Comparison of ENCODE assay signal across 15 mouse cellular contexts in genomic region chr2:155537761-155538462, GRCm38 (mm10). TPM values are rescaled to one million over a fixed set of nuclear protein-coding genes. Genes with fewer than 3 reads are reported as not detected.
DNase-seq lines count a peak whose midpoint lies in the region; ATAC-seq and TF ChIP-seq lines count a peak whose summit lies in the region.
"Had no signal": no experiment of that assay in that cellular context is flagged by ENCODE, and none has a peak within 500 bp of the region (broad histone marks: within the 10 kb centered on the region; RNA-seq: fewer than 3 reads in every experiment).

No protein-coding gene starts in this region.

- TF ChIP-seq POLR2A in CH12.LX (IDR thresholded peaks at IDR 0.05; ENCODE audit: low read depth, low read length) = peak; percentile 53; the same call in 1 of the 2 replicates

- peak; percentile 21 for DNase-seq in kidney, postnatal 0 days (ENCODE audit: low spot score)
- DNase-seq in kidney, postnatal 25 days = no peak
- DNase-seq in CH12.LX (ENCODE audit: extremely low read depth) = peak; percentile 50
- DNase-seq in midbrain, embryonic 10.5 days (ENCODE audit: low spot score) = no peak
- DNase-seq in embryonic facial prominence, embryonic 10.5 days (ENCODE audit: low spot score) = no peak
- DNase-seq: kidney, postnatal 4 days; spleen, adult 18-20 months; thymus, adult 2 months had no signal

- H3K9ac ChIP-seq in kidney, postnatal 0 days (ENCODE audit: low read depth, low read length) = no peak overlapping the region
- H3K9ac ChIP-seq in CH12.LX (ENCODE audit: insufficient read depth, low read depth) = peak overlapping the region; percentile 82
- H3K9ac ChIP-seq: hindbrain, embryonic 15.5 days; lung, embryonic 15.5 days had no signal

- H3K36me3 ChIP-seq in kidney, postnatal 0 days (ENCODE audit: insufficient read depth, low read length) = no peaks in the 10 kb centered on the region
- H3K36me3 ChIP-seq in CH12.LX (replicated peaks in 1 of 2; ENCODE audit: control insufficient read depth in 1 of 2, insufficient read depth in 1 of 2, low read length in 1 of 2) = no peaks in the 10 kb centered on the region
- no peaks in the 10 kb centered on the region for H3K36me3 ChIP-seq in midbrain, embryonic 10.5 days
- no peaks in the 10 kb centered on the region for H3K36me3 ChIP-seq in embryonic facial prominence, embryonic 10.5 days (replicated peaks)
- H3K36me3 ChIP-seq: hindbrain, embryonic 15.5 days; lung, embryonic 15.5 days had no signal

- H3K79me2 ChIP-seq in CH12.LX (replicated peaks; ENCODE audit: control insufficient read depth, extremely low read depth, insufficient read depth, poor library complexity, severe bottlenecking) = no peaks in the 10 kb centered on the region

- H3K27me3 ChIP-seq in kidney, postnatal 0 days (ENCODE audit: insufficient read depth, low read length) = no peaks in the 10 kb centered on the region
- H3K27me3 ChIP-seq in CH12.LX (replicated peaks) = no peaks in the 10 kb centered on the region
- H3K27me3 ChIP-seq in midbrain, embryonic 10.5 days (ENCODE audit: low read depth, poor library complexity, severe bottlenecking) = no peaks in the 10 kb centered on the region
- no peaks in the 10 kb centered on the region for H3K27me3 ChIP-seq in embryonic facial prominence, embryonic 10.5 days (replicated peaks; ENCODE audit: low read depth, poor library complexity, severe bottlenecking)
- H3K27me3 ChIP-seq: hindbrain, embryonic 15.5 days; lung, embryonic 15.5 days had no signal

- TF ChIP-seq CTCF in kidney, postnatal 0 days (IDR thresholded peaks at IDR 0.05; ENCODE audit: low read depth) = no peak
- no peak for TF ChIP-seq CTCF in CH12.LX (conservative IDR thresholded peaks at IDR 0.05 in 1 of 2, IDR thresholded peaks at IDR 0.05 in 1 of 2; ENCODE audit: low read depth in 2 of 2, low read length in 2 of 2)

- H3K9me3 ChIP-seq in kidney, postnatal 0 days (replicated peaks; ENCODE audit: low read length) = no peaks in the 10 kb centered on the region
- no peaks in the 10 kb centered on the region for H3K9me3 ChIP-seq in CH12.LX (replicated peaks; ENCODE audit: low read length)
- no peaks in the 10 kb centered on the region for H3K9me3 ChIP-seq in midbrain, embryonic 10.5 days (replicated peaks)
- H3K9me3 ChIP-seq in embryonic facial prominence, embryonic 10.5 days = no peaks in the 10 kb centered on the region
- H3K9me3 ChIP-seq: G1E; hindbrain, embryonic 15.5 days; lung, embryonic 15.5 days had no signal

- no peak for ATAC-seq in kidney, postnatal 0 days (replicated peaks; ENCODE audit: low FRiP score, low read depth)
- ATAC-seq in megakaryocyte, adult 5-6 weeks (ENCODE audit: poor library complexity, severe bottlenecking) = peak; percentile 52; the same call in 1 of the 2 replicates

- no peak overlapping the region for H3K4me2 ChIP-seq in kidney, postnatal 0 days (ENCODE audit: low read length)
- H3K4me2 ChIP-seq in CH12.LX (ENCODE audit: insufficient read depth, low read depth, poor library complexity, severe bottlenecking) = peak overlapping the region; percentile 93
- H3K4me2 ChIP-seq: heart, embryonic 11.5 days; hindbrain, embryonic 15.5 days; lung, embryonic 15.5 days had no signal

- no peak overlapping the region for H3K4me3 ChIP-seq in kidney, postnatal 0 days (replicated peaks; ENCODE audit: low read depth, low read length)
- H3K4me3 ChIP-seq in CH12.LX (replicated peaks in 1 of 3; ENCODE audit: low read depth in 2 of 3, low read length in 2 of 3, poor library complexity in 1 of 3) = peak overlapping the region; percentile 26 to 45 (median 40)
- H3K4me3 ChIP-seq in brown adipose tissue, adult 24 weeks (ENCODE audit: insufficient read depth, low read depth, low read length) = no peak overlapping the region
- no peak overlapping the region for H3K4me3 ChIP-seq in midbrain, embryonic 10.5 days
- no peak overlapping the region for H3K4me3 ChIP-seq in embryonic facial prominence, embryonic 10.5 days
- H3K4me3 ChIP-seq: erythroblast, embryonic 14.5 days; hindbrain, embryonic 15.5 days had no signal

- no peak for TF ChIP-seq RAD21 in CH12.LX (IDR thresholded peaks at IDR 0.05; ENCODE audit: low read depth, low read length)

- dilution Hi-C loops in CH12.LX (cut with MboI; ENCODE audit: extremely low pct_ligation_motif_present, extremely low pct_unique_long_range_greater_than_20kb, low sequenced_read_pairs) = no loop called here

- TF ChIP-seq EP300 in CH12.LX (IDR thresholded peaks at IDR 0.05; ENCODE audit: low read length) = no peak

- 74% methylated on average over 5 of the region's 5 CpGs for WGBS in kidney, postnatal 0 days
- WGBS in midbrain, embryonic 10.5 days = 87% methylated on average over 5 of the region's 5 CpGs
- 77% methylated on average over 5 of the region's 5 CpGs for WGBS in embryonic facial prominence, embryonic 10.5 days

- no peak overlapping the region for H3K27ac ChIP-seq in kidney, postnatal 0 days
- peak overlapping the region; percentile 60; the same call in 1 of the 2 replicates for H3K27ac ChIP-seq in CH12.LX (ENCODE audit: insufficient read depth, low read depth)
- H3K27ac ChIP-seq in brown adipose tissue, adult 24 weeks (replicated peaks; ENCODE audit: low read depth, low read length) = peak overlapping the region; percentile 33; the same call in 1 of the 2 replicates
- H3K27ac ChIP-seq in midbrain, embryonic 10.5 days (replicated peaks) = no peak overlapping the region
- H3K27ac ChIP-seq in embryonic facial prominence, embryonic 10.5 days (replicated peaks) = no peak overlapping the region
- H3K27ac ChIP-seq: hindbrain, embryonic 15.5 days; lung, embryonic 15.5 days had no signal

- in situ Hi-C loops in CH12.LX (cut with MboI; ENCODE audit: low pct_ligation_motif_present, low pct_unique_long_range_greater_than_20kb, low sequenced_read_pairs) = no loop called here

- H3K4me1 ChIP-seq in kidney, postnatal 0 days (replicated peaks; ENCODE audit: insufficient read depth, low read length) = no peaks in the 10 kb centered on the region
- H3K4me1 ChIP-seq in CH12.LX (ENCODE audit: control insufficient read depth in 1 of 2, insufficient read depth in 2 of 2) = peaks cover 8 to 37% of the 10 kb centered on the region in 2 experiments; a peak in 3 of 4 replicates
- no peaks in the 10 kb centered on the region for H3K4me1 ChIP-seq in brown adipose tissue, adult 24 weeks (ENCODE audit: control insufficient read depth, insufficient read depth, insufficient read length, low read length)
- no peaks in the 10 kb centered on the region for H3K4me1 ChIP-seq in midbrain, embryonic 10.5 days
- H3K4me1 ChIP-seq in embryonic facial prominence, embryonic 10.5 days = no peaks in the 10 kb centered on the region
- H3K4me1 ChIP-seq: hindbrain, embryonic 15.5 days; lung, embryonic 15.5 days had no signal

TF ChIP-seq in CH12.LX, 34 proteins besides CTCF, POLR2A, EP300 and RAD21:
- TF ChIP-seq CHD1 (IDR thresholded peaks at IDR 0.05; ENCODE audit: low read depth, low read length) (peak; percentile 52; the same call in 1 of the 2 replicates), NELFE (IDR thresholded peaks at IDR 0.05; ENCODE audit: low read depth, low read length) (no peak), CHD2 (IDR thresholded peaks at IDR 0.05; ENCODE audit: low read length) (no peak), ZNF384 (IDR thresholded peaks at IDR 0.05; ENCODE audit: low read depth, low read length) (no peak)

RNA-seq across cellular contexts. Expression of gene Ggt7, which starts 19.9 kb away (rescaled TPM):
- polyA plus RNA-seq in kidney, postnatal 0 days (2015; fragmentation: Nextera tagmentation; extraction: Ambion mirVana) = 2.0 TPM in 2 replicates
- total RNA-seq in CH12.LX (2012; rRNA removed) (11.4 and 16.5 TPM in 2 replicates), CH12.LX (2014; rRNA removed) (1.7 and 2.5 TPM in 2 replicates)
- 1.7 and 2.9 TPM in 2 replicates for polyA plus RNA-seq in CH12.LX (2012; ENCODE audit: insufficient read length, low read depth)
- polyA plus RNA-seq in brown adipose tissue, adult 24 weeks (2012; ENCODE audit: insufficient read depth, insufficient read length, missing spikeins) = not detected in 2 replicates
- total RNA-seq in megakaryocyte, adult 5-6 weeks (2015) = not detected in 2 replicates
- total RNA-seq in megakaryocyte, adult 5-6 weeks (2017) = not detected in 2 replicates
- polyA plus RNA-seq in midbrain, embryonic 10.5 days (2016; fragmentation: Nextera tagmentation; extraction: Ambion mirVana) = 16.0 and 25.2 TPM in 2 replicates
- 7.3 TPM in 2 replicates for polyA plus RNA-seq in embryonic facial prominence, embryonic 10.5 days (2016; fragmentation: Nextera tagmentation; extraction: Ambion mirVana)
- total RNA-seq: G1E had no signal
- polyA plus RNA-seq: erythroblast, embryonic 14.5 days; G1E had no signal

RNA-seq across cellular contexts. Expression of gene Acss2, which starts 20.2 kb away (rescaled TPM):
- polyA plus RNA-seq in kidney, postnatal 0 days (2015; fragmentation: Nextera tagmentation; extraction: Ambion mirVana) = 20.8 and 22.9 TPM in 2 replicates
- total RNA-seq in CH12.LX (2012; rRNA removed) (5.6 and 10.0 TPM in 2 replicates), CH12.LX (2014; rRNA removed) (8.6 and 11.0 TPM in 2 replicates)
- 3.0 and 3.4 TPM in 2 replicates for polyA plus RNA-seq in CH12.LX (2012; ENCODE audit: insufficient read length, low read depth)
- 514 and 528 TPM in 2 replicates for polyA plus RNA-seq in brown adipose tissue, adult 24 weeks (2012; ENCODE audit: insufficient read depth, insufficient read length, missing spikeins)
- 8.9 and 9.6 TPM in 2 replicates for total RNA-seq in megakaryocyte, adult 5-6 weeks (2015)
- total RNA-seq in megakaryocyte, adult 5-6 weeks (2017) = 12.0 and 13.6 TPM in 2 replicates
- 15.9 and 20.3 TPM in 2 replicates for polyA plus RNA-seq in midbrain, embryonic 10.5 days (2016; fragmentation: Nextera tagmentation; extraction: Ambion mirVana)
- 8.4 and 9.1 TPM in 2 replicates for polyA plus RNA-seq in embryonic facial prominence, embryonic 10.5 days (2016; fragmentation: Nextera tagmentation; extraction: Ambion mirVana)

RNA-seq across cellular contexts. Expression of gene Gss, which starts 54.7 kb away (rescaled TPM):
- polyA plus RNA-seq in kidney, postnatal 0 days (2015; fragmentation: Nextera tagmentation; extraction: Ambion mirVana) = 114 and 129 TPM in 2 replicates
- total RNA-seq in CH12.LX (2012; rRNA removed) (16.8 and 17.3 TPM in 2 replicates), CH12.LX (2014; rRNA removed) (20.1 and 21.9 TPM in 2 replicates)
- polyA plus RNA-seq in CH12.LX (2012; ENCODE audit: insufficient read length, low read depth) = 18.0 and 20.6 TPM in 2 replicates
- 15.7 and 25.5 TPM in 2 replicates for polyA plus RNA-seq in brown adipose tissue, adult 24 weeks (2012; ENCODE audit: insufficient read depth, insufficient read length, missing spikeins)
- 9.6 and 9.7 TPM in 2 replicates for total RNA-seq in megakaryocyte, adult 5-6 weeks (2015)
- 13.3 and 17.1 TPM in 2 replicates for total RNA-seq in megakaryocyte, adult 5-6 weeks (2017)
- polyA plus RNA-seq in midbrain, embryonic 10.5 days (2016; fragmentation: Nextera tagmentation; extraction: Ambion mirVana) = 19.6 and 22.1 TPM in 2 replicates
- polyA plus RNA-seq in embryonic facial prominence, embryonic 10.5 days (2016; fragmentation: Nextera tagmentation; extraction: Ambion mirVana) = 20.2 and 22.9 TPM in 2 replicates

Comparison
In these comparisons a context has a peak if more than half of its experiments do, and no peak if none do; other contexts are left out.
1. DNase-seq: peak in kidney, postnatal 0 days (single experiment) and CH12.LX (single experiment); none in kidney, postnatal 25 days (0 of 2), midbrain, embryonic 10.5 days (single experiment) and embryonic facial prominence, embryonic 10.5 days (single experiment).
2. H3K27ac ChIP-seq: peak in CH12.LX (single experiment) and brown adipose tissue, adult 24 weeks (single experiment); none in kidney, postnatal 0 days (single experiment), midbrain, embryonic 10.5 days (single experiment) and embryonic facial prominence, embryonic 10.5 days (single experiment).
3. H3K4me3 ChIP-seq: peak in CH12.LX (3 of 3); none in kidney, postnatal 0 days (single experiment), brown adipose tissue, adult 24 weeks (single experiment), midbrain, embryonic 10.5 days (single experiment) and embryonic facial prominence, embryonic 10.5 days (single experiment).
4. RNA of gene Acss2, which starts 20.2 kb away (polyA plus RNA-seq): 514 to 528 TPM in brown adipose tissue, adult 24 weeks; 20.8 to 22.9 TPM in kidney, postnatal 0 days, 15.9 to 20.3 TPM in midbrain, embryonic 10.5 days, 8.4 to 9.1 TPM in embryonic facial prominence, embryonic 10.5 days and 3.0 to 3.4 TPM in CH12.LX; every median in the first group is over 10 times any median in the second.